Mouse (Mus musculus) cerebellum, adult 11-12 months (tissue): ENCODE data around the gene Gm49380.

Experiments used
- DNase-seq: peaks from one replicate; pipeline ENCODE4 v3.0.0; 2022

Gene Gm49380

DNA sequence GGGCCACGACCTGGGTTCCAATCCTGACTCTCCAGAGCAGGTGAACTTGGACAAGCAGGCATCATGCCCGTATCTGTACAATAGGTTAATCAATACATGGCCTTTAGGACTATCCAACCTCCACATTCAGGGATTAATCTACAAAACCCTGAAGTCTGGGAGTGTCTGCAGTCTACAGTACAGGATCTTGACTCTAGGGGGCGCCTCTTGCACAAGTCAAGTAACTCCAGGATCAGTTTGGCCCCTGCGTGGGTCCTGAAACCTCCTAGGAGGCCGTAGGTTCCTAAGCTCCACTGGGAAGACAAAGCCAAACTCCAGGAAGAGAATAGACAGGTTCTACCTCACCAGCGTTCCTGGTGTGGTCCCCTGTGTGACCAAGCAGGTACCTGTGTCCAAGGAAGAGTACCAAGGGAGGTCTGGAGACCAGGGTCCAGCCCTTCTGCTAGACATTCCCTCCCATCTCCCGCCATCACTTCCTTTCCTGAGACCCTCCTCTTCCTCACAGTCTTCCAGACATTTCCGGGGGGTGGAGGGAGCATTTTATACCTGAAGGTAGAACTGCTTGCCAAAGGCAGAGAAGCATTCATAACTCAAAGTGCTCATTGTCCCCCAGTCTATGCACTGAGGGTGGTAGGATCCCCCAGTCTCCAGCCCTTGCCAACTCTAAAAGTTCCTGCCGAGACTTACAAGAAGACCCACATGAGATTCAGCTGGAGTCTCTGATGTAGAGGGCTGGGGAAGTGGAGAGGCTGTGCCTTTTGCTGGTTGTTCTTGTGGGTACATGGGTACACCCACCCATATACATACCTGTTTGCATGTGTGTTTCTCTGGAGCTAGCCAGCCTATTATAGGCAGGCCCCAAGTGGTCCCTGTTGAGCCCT, 38.7 kb downstream of the Gm49380 start:
- peak; percentile 72 for DNase-seq

- peak; percentile 75 for DNase-seq
Observed at GRCm38 (mm10) chr9:44073115-44073514, 40.2 kb downstream of the Gm49380 start.

GRCm38 (mm10) chr9:44072599-44072915, 40.7 kb downstream of the Gm49380 start:
- DNase-seq: peak; percentile 67

DNA sequence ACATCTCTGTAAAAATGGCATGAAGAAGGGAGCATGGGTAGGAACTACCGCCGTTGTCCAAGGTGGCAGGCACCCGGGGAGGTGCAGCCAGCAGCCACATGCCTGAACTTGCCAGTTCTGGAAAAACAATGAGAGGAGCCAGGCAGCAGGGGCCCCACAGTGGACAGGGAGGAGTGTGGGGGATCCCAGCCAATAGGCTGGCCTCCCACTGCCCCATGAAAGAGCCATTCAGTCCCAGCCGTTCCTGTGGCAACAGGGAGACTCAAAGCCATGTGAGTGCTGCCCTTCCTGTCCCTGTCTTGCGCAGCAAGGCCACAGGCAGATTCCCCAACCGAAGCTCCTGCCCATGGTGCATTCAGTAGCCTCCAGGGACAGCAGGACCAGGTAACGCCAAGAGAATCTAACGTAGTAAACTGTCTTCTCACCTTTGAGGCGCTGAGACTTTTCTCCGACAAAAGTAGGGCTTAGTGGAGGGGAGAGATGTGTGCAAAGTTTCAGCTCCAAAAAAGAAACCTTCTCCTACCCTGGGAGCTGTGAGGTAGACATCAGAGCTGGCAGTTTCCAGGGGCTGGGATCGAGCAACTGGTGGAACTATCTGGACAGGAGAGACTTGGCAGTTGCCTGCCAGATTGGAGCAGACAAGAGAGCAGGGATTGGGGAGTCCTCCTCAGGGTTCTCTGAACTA, 41.2 kb downstream of the Gm49380 start:
- peak; percentile 67 for DNase-seq

GRCm38 (mm10) chr9:44070844-44071231, 42.5 kb downstream of the Gm49380 start:
- DNase-seq: no peak

GRCm38 (mm10) chr9:44070113-44070843, 43.0 kb downstream of the Gm49380 start:
- DNase-seq: peak; percentile 42

DNA sequence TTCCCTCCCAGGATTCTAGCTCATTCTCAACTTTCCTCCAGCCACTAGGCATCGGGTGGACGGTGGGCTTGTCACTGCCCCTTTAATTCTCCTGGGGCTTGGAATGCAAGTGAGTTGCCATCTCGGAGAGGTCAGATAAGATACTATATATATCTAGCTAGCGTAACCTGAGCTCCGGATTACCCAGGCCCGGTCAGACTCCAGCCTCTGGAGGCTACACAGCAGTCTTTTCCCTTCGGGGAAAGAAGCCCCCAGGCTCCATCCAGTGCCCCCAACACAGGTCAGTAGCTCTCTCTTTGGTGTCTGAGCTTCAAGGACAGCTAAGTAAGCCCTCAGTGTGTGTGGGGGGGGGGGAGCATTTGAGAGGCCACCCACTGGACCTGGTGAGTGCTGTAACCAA, 44.0 kb downstream of the Gm49380 start:
- DNase-seq: peak; percentile 42

- peak; percentile 58 for DNase-seq
Observed at GRCm38 (mm10) chr9:44067960-44068330, 45.4 kb downstream of the Gm49380 start.

- DNase-seq: no peak
Observed at GRCm38 (mm10) chr9:44067241-44067959, 45.9 kb downstream of the Gm49380 start.

- peak; percentile 99 for DNase-seq
Observed at GRCm38 (mm10) chr9:44066785-44067225, 46.5 kb downstream of the Gm49380 start, which contains the start of gene Usp2. Gene Usp2 (plus strand): TSS chr9:44067021.

DNA sequence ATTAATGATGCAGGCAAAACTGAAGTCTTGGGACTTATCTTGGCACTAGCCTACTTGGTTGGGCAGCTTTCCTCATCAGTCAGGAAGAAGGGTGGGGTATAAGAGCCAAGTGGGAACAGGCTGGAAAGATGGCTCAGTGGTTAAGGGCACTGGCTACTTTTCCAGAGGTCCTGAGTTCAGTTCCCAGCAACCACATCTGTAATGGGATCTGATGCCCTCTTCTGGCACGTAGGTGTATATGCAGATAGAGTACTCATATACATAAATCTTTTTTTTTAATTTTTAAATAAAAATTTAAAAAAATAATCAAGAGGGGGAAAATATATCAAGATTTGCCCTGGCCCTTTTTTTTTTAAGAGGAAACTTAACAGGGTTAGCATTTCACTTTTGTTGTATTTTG, 48.1 kb downstream of the Gm49380 start:
- peak; percentile 29 for DNase-seq

DNA sequence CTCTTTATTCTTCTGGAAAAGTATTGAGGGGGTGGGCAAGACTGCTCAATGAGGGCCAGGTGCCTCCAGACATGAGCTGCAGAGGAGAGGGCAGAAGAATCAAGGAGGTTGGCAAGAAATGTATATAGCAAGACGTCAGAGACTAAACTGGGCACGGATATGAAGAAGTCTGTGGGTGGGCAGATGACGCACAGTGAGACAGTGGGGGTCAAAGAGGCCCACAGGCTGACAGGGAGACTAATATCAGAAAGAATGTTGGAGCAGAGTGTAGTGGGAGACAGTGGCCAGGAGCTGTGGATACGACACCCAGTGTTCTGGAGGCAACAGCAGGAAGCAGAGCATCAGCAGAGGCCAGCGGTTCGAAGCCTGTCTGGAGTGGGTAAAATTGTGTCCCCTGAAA, 54.7 kb downstream of the Gm49380 start:
- no peak for DNase-seq

- no peak for DNase-seq
Observed at GRCm38 (mm10) chr9:44053936-44054335, 59.4 kb downstream of the Gm49380 start.

DNA sequence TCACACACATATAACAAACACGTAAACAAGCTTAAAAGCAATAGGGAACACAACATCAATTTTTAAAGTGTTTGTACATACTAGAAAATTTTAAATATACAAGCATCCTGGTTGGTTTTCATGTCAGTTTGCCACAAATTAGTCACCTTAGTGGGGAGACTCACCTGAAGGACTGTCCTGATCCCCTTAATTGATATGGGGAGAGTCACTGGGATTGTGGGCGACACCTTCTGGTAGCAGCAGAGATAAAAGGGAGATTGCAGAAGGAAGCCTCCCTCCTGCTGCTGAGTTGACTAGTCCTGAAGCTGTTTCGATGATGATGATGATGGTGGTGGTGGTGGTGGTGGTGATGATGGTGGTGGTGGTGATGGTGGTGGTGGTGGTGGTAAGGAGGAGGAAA, 60.4 kb downstream of the Gm49380 start:
- DNase-seq: no peak

GRCm38 (mm10) chr9:44049381-44050165, 63.7 kb downstream of the Gm49380 start:
- DNase-seq: no peak

DNA sequence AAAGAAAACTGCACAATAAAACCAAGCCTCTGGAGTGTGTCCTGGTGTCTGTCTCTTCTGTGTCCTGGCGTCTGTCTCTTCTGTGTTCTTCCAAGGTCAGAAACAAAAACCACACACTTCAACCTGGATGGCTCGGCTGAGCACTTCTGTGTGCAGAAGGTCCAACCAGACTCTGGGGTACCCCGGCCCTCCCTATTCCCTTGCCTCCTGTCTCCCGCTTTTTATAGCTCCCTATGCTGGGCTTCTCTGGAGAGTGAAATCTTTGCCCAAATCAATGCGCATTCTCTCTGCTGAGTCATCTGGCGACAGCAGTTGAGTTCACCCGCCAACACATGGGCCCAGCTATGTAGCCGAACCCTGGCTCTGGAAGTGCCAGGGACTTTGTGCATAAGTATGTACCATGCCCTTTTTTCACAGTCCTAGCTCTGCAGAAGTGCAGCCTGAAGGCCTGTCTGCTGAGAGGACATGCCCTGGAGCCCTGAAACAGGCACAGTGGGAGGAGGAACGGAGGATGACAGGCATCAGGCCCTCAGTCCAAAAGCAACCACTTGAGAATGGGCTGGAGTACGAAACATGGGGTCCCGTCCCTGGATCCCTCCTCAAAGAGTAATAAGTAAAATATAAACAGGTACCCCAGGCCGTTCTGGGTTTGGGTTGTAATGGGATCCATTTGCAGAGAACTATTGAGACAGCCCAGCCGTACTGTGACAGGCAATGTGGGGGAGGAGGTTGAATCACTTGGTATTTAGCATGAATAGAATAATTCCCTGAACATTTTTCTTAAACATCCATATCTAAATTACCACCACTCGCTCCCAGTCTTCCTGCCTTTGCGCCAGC, 64.5 kb downstream of the Gm49380 start:
- DNase-seq: peak; percentile 91

GRCm38 (mm10) chr9:44047571-44048490, 65.5 kb downstream of the Gm49380 start:
- DNase-seq: no peak

GRCm38 (mm10) chr9:44047071-44047470, 66.2 kb downstream of the Gm49380 start:
- DNase-seq: no peak

DNA sequence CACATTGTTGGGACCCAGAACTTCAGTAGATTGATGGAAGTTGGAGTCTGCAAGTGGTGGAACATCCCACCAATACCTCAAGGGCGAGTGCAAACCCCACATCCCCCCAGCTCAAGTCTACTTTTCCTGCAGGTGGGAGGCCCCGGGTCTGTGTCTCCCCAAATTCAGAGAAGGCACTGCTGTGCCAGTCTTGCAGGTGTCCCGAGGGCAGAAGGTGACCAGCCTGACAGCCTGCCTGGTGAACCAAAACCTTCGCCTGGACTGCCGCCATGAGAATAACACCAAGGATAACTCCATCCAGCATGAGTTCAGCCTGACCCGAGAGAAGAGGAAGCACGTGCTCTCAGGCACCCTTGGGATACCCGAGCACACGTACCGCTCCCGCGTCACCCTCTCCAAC, 66.9 kb downstream of the Gm49380 start:
- DNase-seq: no peak

- DNase-seq: no peak
Observed at GRCm38 (mm10) chr9:44045884-44046272, 67.4 kb downstream of the Gm49380 start.
